Mouse (Mus musculus) lung, adult 2 months (tissue): ENCODE results near the gene Btbd2.

Experiments
- CTCF ChIP-seq: fragments of 200-500 bp; IDR thresholded peaks from 2 replicates; pipeline ENCODE4 v1.5.1; 2011; ENCODE audit warnings: mild to moderate bottlenecking, low read length, control low read depth; ENCODE audit not compliant: insufficient read depth
- POLR2A ChIP-seq: fragments of 200-500 bp; IDR thresholded peaks from 2 replicates; pipeline ENCODE4 v1.6.1; 2011; ENCODE audit warnings: low read depth, mild to moderate bottlenecking, control low read depth, low read length, borderline replicate concordance; ENCODE audit errors: extremely low read depth

GRCm38 (mm10) chr10:80635345-80635744, 21.5 kb downstream of the Btbd2 start:
- no peak for TF ChIP-seq CTCF
- no peak for TF ChIP-seq POLR2A
